Mouse (Mus musculus) neutrophil, adult 5-6 weeks (primary cell): ENCODE data around the gene Olfr73. TPM values are rescaled to one million over a fixed set of nuclear protein-coding genes. Genes with fewer than 3 reads are reported as not detected.
"Not testable (repeated sequence)": the region's sequence is repeated elsewhere in the genome, so short reads cannot be mapped to it uniquely, and the experiment has no call there.

ENCODE experiments used
- ATAC-seq: fragments of 151-379, 151-347 bp; 2 replicates; pipeline ENCODE4 v1.8.0; 2017; ENCODE audit warnings: mild to moderate bottlenecking, moderate TSS enrichment; ENCODE audit not compliant: insufficient number of reproducible peaks, poor library complexity, low FRiP score, severe bottlenecking; ENCODE audit errors: extremely low read depth
- total RNA-seq: library from RNA; stranded (forward); fragments of 200-1000 nt; gene quantifications from 2 replicates; pipeline ENCODE4 v1.2.3, GENCODE M21; 2017

Olfr73 gene
- total RNA-seq = not detected in 2 replicates

DNA sequence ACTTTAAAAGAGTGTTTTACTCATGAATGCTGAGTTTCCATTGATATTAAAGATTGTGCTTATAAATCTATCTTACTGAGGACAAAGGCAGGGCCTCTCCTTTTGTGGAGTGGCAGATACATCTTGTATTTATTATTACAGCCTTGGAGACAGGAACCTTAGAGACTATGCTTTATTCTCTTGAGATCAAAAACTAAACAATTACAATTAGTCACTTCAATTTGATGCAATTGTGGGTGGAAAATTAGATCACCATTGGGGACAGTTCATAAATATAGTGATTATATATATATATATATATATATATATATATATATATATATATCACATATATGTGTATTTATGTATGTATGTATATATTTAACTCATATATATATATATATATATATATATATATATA, at the start of gene Olfr73:
Gene Olfr73 (minus strand): TSS at position 101 of the 400 bp plus-strand sequence.
- no peak for ATAC-seq

DNA sequence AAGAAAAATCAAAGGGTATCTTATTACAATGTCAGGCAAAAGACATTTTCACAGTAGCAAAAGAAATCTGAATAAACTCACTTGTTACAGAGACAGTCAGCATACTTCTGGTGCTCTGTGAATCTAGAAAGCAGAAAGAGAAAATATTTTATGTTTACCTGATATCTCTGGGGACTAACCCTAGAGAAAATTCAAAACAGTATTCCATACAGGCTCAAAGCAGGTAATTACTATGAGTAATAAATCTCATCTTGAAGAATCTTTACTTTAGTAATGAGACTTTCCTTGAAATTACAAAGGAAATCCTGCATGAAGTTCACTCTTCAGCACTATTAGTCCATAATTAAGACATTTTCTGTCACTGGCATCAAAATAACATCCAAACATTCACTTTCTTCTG, 34.2 kb upstream of the Olfr73 start, which contains the start of gene Olfr1163:
Gene Olfr1163 (minus strand): TSS at position 101 of the 400 bp plus-strand sequence.
- no peak for ATAC-seq

DNA sequence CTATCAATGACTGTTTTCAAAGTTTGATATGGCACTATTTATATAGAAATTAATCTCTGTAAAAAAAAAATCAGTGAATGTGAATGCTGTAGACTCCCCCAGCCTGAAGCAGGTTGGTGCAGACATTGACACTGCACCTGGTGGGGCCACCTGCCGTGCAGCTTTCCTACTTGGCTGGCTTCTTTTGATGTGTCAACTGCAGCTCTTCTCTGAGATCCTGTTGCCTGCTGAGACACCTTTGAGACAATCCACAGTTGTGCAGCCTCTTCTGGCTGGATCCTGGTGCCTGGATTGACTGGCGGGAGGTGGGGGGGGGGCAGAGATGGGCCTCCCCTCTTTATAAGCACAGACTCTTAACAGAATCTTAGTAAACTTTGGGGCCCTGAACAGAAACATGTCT, 26.1 kb upstream of the Olfr73 start:
- no peak for ATAC-seq

DNA sequence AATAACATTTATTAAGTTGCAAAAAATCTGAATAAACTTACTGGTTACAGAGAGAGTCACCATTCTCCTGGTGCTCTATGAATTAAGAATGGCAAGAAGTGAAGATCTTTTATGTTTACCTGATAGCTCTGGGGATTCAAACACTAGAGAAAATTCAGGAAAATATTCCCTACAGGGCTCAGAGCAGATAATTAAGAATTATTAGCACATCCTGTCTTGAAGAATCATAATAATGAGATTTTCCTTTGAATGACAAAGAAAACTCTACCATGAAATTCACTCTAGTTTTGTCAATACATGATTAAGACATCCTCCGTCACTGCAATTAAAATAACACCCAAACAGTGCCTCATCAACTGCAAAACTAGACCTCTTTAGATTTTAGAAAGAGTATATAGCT, 13.5 kb upstream of the Olfr73 start, which contains the start of gene Olfr1162:
Gene Olfr1162 (minus strand): TSS at position 101 of the 400 bp plus-strand sequence.
- no peak for ATAC-seq

DNA sequence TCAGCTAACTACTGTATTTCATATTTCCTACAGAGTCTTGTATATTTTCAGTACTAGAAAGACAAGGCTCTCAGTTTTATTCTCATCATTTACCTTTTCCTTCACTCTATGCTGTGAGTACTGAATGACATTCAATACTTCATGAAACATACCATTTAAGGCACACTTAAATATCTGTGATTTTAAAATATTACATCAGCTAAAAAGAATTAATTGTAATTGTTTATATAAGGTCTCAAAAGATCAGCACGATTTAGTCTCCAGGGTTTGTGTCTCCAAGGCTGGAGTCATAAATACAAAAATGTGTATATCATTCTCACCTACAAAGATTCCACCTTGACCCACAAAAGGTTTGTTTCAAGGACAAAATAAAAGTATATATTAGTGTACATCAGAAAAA, 15.0 kb downstream of the Olfr73 start, which contains the start of gene Olfr1161:
Gene Olfr1161 (plus strand): TSS at position 301 of the 400 bp plus-strand sequence.
- not testable (repeated sequence) for ATAC-seq

DNA sequence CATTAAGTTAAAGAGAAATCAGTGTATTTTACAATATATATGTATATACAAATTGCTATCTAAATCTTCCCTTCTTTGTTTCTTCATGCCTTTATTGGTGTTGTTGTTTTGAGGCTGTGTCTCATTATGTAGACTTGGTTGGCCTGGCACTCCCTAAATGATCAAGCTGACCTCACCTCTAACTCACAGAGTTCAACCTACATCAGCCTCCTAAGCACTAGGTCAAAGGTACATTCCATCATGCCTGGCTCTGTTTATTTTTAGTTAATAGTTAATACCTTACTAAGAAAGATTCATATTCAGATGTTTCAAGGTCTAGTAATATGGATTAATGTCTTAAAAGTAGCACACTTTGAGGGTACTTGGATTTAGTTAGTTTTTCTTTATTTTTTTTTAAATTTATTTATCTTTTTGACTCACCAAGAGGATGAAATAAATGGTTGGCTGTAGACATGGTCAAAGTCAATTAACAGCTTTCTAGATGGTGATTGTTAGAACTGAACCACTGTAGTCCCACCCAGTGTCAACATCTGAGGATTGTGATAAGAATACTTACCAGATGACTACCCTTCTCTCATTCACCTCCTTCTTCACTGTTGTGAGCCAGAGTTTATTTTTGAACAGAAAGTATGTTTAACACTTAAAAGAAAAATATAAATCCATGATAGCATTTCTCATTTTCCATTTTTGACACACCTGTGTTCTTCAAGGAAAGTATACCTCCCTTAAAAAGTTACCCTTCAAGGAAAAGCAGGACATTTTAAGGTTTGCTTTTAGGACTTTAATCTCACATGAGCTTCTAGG, 29.8 kb downstream of the Olfr73 start, which contains the start of gene Olfr1160:
Gene Olfr1160 (minus strand): TSS at position 754 of the 804 bp plus-strand sequence.
- no peak for ATAC-seq

DNA sequence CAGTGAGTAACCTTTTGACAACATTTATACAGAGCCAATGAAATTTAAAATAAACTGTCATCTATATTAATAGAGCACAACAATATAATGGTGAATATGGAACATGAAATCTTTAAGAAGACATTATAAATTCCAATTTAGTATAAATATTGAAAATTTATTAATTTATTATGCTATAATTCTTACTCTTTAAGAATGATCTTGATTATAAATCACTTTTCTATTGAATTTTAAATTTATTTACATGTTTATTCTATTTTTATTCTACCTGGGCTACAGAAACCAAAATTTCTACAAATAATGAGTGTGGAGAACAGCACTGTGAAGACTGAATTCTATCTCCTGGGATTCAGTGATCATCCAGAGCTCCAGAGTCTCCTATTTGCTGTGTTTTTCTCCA, 47.7 kb downstream of the Olfr73 start, which contains the start of gene Olfr1158:
Gene Olfr1158 (plus strand): TSS at position 301 of the 400 bp plus-strand sequence.
- ATAC-seq = no peak

Other genes with a start within 250 kb of the Olfr73 start
- gene Olfr1143, start 237.1 kb downstream of the Olfr73 start, total RNA-seq = not detected in 2 replicates
- gene Olfr1145, start 227.9 kb downstream of the Olfr73 start, total RNA-seq = not detected in 2 replicates
- not detected in 2 replicates for gene Olfr1148, start 207.2 kb downstream of the Olfr73 start, total RNA-seq
- not detected in 2 replicates for gene Olfr1150-ps1, start 193.7 kb downstream of the Olfr73 start, total RNA-seq
- not detected in 2 replicates for gene Olfr1151, start 181.8 kb downstream of the Olfr73 start, total RNA-seq
- not detected in 2 replicates for gene Olfr1152, start 171.2 kb downstream of the Olfr73 start, total RNA-seq
- gene Olfr1153, start 142.7 kb downstream of the Olfr73 start, total RNA-seq = not detected in 2 replicates
- gene Olfr1154, start 132.5 kb downstream of the Olfr73 start, total RNA-seq = not detected in 2 replicates
- not detected in 2 replicates for gene Olfr1155, start 92.6 kb downstream of the Olfr73 start, total RNA-seq
- gene Olfr1156, start 84.6 kb downstream of the Olfr73 start, total RNA-seq = 0.12 TPM in 1 of 2 replicates, not detected in the other
- not detected in 2 replicates for gene Olfr1157, start 69.4 kb downstream of the Olfr73 start, total RNA-seq
- gene Olfr74, start 63.0 kb downstream of the Olfr73 start, total RNA-seq = not detected in 2 replicates
- not detected in 2 replicates for gene Olfr1158, start 47.6 kb downstream of the Olfr73 start, total RNA-seq
- not detected in 2 replicates for gene Olfr1160, start 29.4 kb downstream of the Olfr73 start, total RNA-seq
- not detected in 2 replicates for gene Olfr1161, start 14.9 kb downstream of the Olfr73 start, total RNA-seq
- gene Olfr1162, start 13.4 kb upstream of the Olfr73 start, total RNA-seq = not detected in 2 replicates
- not detected in 2 replicates for gene Olfr1163, start 34.1 kb upstream of the Olfr73 start, total RNA-seq
- not detected in 2 replicates for gene Olfr1164, start 56.3 kb upstream of the Olfr73 start, total RNA-seq
- not detected in 2 replicates for gene Olfr1166, start 90.6 kb upstream of the Olfr73 start, total RNA-seq
- gene Olfr1167, start 117.5 kb upstream of the Olfr73 start, total RNA-seq = not detected in 2 replicates
- gene Olfr1168, start 144.2 kb upstream of the Olfr73 start, total RNA-seq = not detected in 2 replicates
- gene Olfr1170, start 190.6 kb upstream of the Olfr73 start, total RNA-seq = not detected in 2 replicates
- gene Olfr1173, start 242.2 kb upstream of the Olfr73 start, total RNA-seq = 0.35 TPM in 1 of 2 replicates, not detected in the other